Mouse (Mus musculus): ENCODE data around the gene Szt2.

GRCm38 (mm10) chr4:118341447-118341846, 67.6 kb downstream of the Szt2 start:
- TF ChIP-seq CTCF (conservative IDR thresholded peaks at IDR 0.05 in 1 of 2, IDR thresholded peaks at IDR 0.05 in 1 of 2; ENCODE audit: low read depth in 2 of 2, low read length in 2 of 2) (no peak), EP300 (IDR thresholded peaks at IDR 0.05; ENCODE audit: low read length) (no peak), HCFC1 (IDR thresholded peaks at IDR 0.05; ENCODE audit: low read depth, low read length) (no peak), ZC3H11A (IDR thresholded peaks at IDR 0.05; ENCODE audit: low read depth, low read length) (no peak)
